Mouse (Mus musculus): ENCODE measurements at regions not wholly inside any gene's neighbourhood (a gene's known extent, or its start where the extent isn't known, plus 50 kb on each side); places are given as distances from the start of the nearest gene placed in this dataset.
A peak's percentile ranks its signal among the peaks of the same experiment; 100 is the strongest.

GRCm38 (mm10) chr11:112938035-112938434 lies 156.0 kb downstream of the Sox9 start:
- no peaks in the 10 kb centered on the region for H3K36me3 ChIP-seq (ENCODE audit: insufficient read depth, low read length)
- no peak overlapping the region for H3K4me3 ChIP-seq (replicated peaks; ENCODE audit: low read length)
- H3K4me1 ChIP-seq (replicated peaks; ENCODE audit: low read depth, low read length), result no peaks in the 10 kb centered on the region
- peaks cover 22% of the 10 kb centered on the region; the same call in 1 of the 2 replicates for H3K9me3 ChIP-seq (ENCODE audit: low read length)
- TF ChIP-seq CTCF (conservative IDR thresholded peaks at IDR 0.05; ENCODE audit: low read length) (no peak), NANOG (IDR thresholded peaks at IDR 0.05; ENCODE audit: borderline replicate concordance, low read length) (no peak)
- peaks cover 5% of the 10 kb centered on the region; the same call in 1 of the 2 replicates for H3K27me3 ChIP-seq (ENCODE audit: insufficient read depth, low read length)

- peaks cover 7% of the 10 kb centered on the region; the same call in 1 of the 2 replicates for H3K4me1 ChIP-seq (replicated peaks; ENCODE audit: low read depth, low read length)
- no peaks in the 10 kb centered on the region for H3K36me3 ChIP-seq (ENCODE audit: insufficient read depth, low read length)
- H3K9me3 ChIP-seq (ENCODE audit: low read length), result peaks cover 7% of the 10 kb centered on the region; the same call in 1 of the 2 replicates
- no peak for TF ChIP-seq NANOG (IDR thresholded peaks at IDR 0.05; ENCODE audit: borderline replicate concordance, low read length)
- no peak for TF ChIP-seq CTCF (conservative IDR thresholded peaks at IDR 0.05; ENCODE audit: low read length)
- TF ChIP-seq POU5F1 (IDR thresholded peaks at IDR 0.05; ENCODE audit: borderline replicate concordance, low read length), result no peak
- no peak overlapping the region for H3K4me3 ChIP-seq (replicated peaks; ENCODE audit: low read length)
- H3K27me3 ChIP-seq (ENCODE audit: insufficient read depth, low read length), result peaks cover 85% of the 10 kb centered on the region
Measured at GRCm38 (mm10) chr11:112951421-112951820, 169.4 kb downstream of the Sox9 start.

DNA sequence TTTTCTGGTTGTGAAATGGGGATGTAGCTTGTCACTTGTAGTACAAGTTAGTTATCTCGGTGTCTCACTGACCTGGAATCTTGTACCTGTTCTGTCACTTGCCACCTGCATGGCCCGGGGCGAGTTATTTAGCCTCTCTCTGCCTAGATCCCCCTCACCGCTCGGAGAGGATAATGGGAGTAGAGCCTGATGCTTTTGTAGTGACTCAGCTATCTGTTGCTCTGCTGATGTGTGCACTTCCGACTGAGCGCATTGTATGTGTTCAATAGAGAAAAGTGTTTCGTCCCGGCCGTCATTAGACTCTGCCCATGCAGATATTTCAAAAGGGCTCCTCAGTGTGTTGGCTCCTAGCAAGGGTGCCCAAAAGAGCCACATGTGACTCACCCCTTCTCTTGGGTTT lies 170.3 kb downstream of the Sox9 start:
- TF ChIP-seq NANOG (IDR thresholded peaks at IDR 0.05; ENCODE audit: borderline replicate concordance, low read length), result no peak
- Histone ChIP-seq H3K27me3 (ENCODE audit: insufficient read depth, low read length) (peaks cover 85% of the 10 kb centered on the region), H3K4me1 (replicated peaks; ENCODE audit: low read depth, low read length) (peaks cover 7% of the 10 kb centered on the region; the same call in 1 of the 2 replicates), H3K9me3 (ENCODE audit: low read length) (peaks cover 7% of the 10 kb centered on the region; the same call in 1 of the 2 replicates), H3K4me3 (replicated peaks; ENCODE audit: low read length) (no peak overlapping the region), H3K36me3 (ENCODE audit: insufficient read depth, low read length) (no peaks in the 10 kb centered on the region)

DNA sequence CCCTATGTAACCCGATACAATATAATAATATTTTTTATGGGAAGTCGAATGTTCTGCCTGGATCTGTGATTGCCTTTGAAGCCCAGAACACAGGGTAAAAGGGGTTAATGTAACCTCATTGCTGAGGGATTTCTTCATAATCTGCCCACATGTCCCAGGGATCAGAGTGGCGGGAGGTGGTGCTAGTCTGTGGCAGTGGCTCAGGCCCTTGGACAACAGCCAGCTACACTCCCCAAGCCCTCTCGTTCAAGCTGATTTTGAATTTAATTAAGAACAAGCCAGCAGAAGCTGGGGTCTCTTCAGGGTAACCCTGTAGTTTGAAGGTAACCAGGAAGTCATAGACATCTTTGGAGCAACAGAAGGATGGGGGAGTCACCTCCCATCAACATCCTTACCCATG lies 171.5 kb downstream of the Sox9 start:
- H3K36me3 ChIP-seq (ENCODE audit: insufficient read depth, low read length), result no peaks in the 10 kb centered on the region
- H3K4me3 ChIP-seq (replicated peaks; ENCODE audit: low read length), result no peak overlapping the region
- H3K4me1 ChIP-seq (replicated peaks; ENCODE audit: low read depth, low read length), result peaks cover 13% of the 10 kb centered on the region
- TF ChIP-seq CTCF (conservative IDR thresholded peaks at IDR 0.05; ENCODE audit: low read length), result no peak
- TF ChIP-seq POU5F1 (IDR thresholded peaks at IDR 0.05; ENCODE audit: borderline replicate concordance, low read length), result no peak
- no peak for TF ChIP-seq NANOG (IDR thresholded peaks at IDR 0.05; ENCODE audit: borderline replicate concordance, low read length)
- peaks cover 11% of the 10 kb centered on the region; the same call in 1 of the 2 replicates for H3K9me3 ChIP-seq (ENCODE audit: low read length)
- H3K27me3 ChIP-seq (ENCODE audit: insufficient read depth, low read length), result peaks cover 91% of the 10 kb centered on the region

GRCm38 (mm10) chr11:112956748-112957440 lies 174.9 kb downstream of the Sox9 start:
- peaks cover 34% of the 10 kb centered on the region for H3K4me1 ChIP-seq (replicated peaks; ENCODE audit: low read depth, low read length)
- H3K27me3 ChIP-seq (ENCODE audit: insufficient read depth, low read length), result peaks cover 90% of the 10 kb centered on the region
- H3K9me3 ChIP-seq (ENCODE audit: low read length), result peaks cover 12% of the 10 kb centered on the region; the same call in 1 of the 2 replicates
- H3K4me3 ChIP-seq (replicated peaks; ENCODE audit: low read length), result no peak overlapping the region
- no peaks in the 10 kb centered on the region for H3K36me3 ChIP-seq (ENCODE audit: insufficient read depth, low read length)
- TF ChIP-seq POU5F1 (IDR thresholded peaks at IDR 0.05; ENCODE audit: borderline replicate concordance, low read length), result no peak
- no peak for TF ChIP-seq CTCF (conservative IDR thresholded peaks at IDR 0.05; ENCODE audit: low read length)
- no peak for TF ChIP-seq NANOG (IDR thresholded peaks at IDR 0.05; ENCODE audit: borderline replicate concordance, low read length)

DNA sequence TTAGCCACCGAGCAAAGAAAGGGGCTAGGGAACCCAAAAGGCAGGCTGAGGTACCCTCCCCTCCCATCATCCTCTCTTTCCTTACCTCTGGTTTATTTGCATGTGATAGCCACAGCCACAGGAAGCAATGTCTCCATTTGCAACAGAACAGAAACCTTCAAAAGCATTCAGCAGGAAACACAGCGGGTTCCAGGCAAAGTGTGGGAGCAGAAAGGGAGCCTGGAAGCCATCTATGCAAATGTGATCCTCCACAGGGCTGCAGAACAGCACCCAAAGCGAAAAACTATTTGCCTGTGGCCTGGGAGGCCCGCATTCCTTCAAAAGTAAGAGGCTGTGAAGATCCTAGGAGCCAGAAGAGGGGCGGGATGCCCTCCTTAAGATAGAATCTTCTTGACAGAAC lies 177.6 kb downstream of the Sox9 start:
- Histone ChIP-seq H3K27me3 (ENCODE audit: insufficient read depth, low read length) (peaks cover 90% of the 10 kb centered on the region), H3K4me3 (replicated peaks; ENCODE audit: low read length) (no peak overlapping the region; the same call in 1 of the 2 replicates), H3K36me3 (ENCODE audit: insufficient read depth, low read length) (no peaks in the 10 kb centered on the region), H3K9me3 (ENCODE audit: low read length) (peaks cover 17% of the 10 kb centered on the region; the same call in 1 of the 2 replicates), H3K4me1 (replicated peaks; ENCODE audit: low read depth, low read length) (peaks cover 27% of the 10 kb centered on the region)
- peak; percentile 76 for TF ChIP-seq POU5F1 (IDR thresholded peaks at IDR 0.05; ENCODE audit: borderline replicate concordance, low read length)
- no peak for TF ChIP-seq CTCF (conservative IDR thresholded peaks at IDR 0.05; ENCODE audit: low read length)
- peak; percentile 95 for TF ChIP-seq NANOG (IDR thresholded peaks at IDR 0.05; ENCODE audit: borderline replicate concordance, low read length)

- Histone ChIP-seq H3K4me1 (replicated peaks; ENCODE audit: low read depth, low read length) (peaks cover 16% of the 10 kb centered on the region), H3K36me3 (ENCODE audit: insufficient read depth, low read length) (no peaks in the 10 kb centered on the region), H3K4me3 (replicated peaks; ENCODE audit: low read length) (no peak overlapping the region), H3K27me3 (ENCODE audit: insufficient read depth, low read length) (peaks cover 49% of the 10 kb centered on the region), H3K9me3 (ENCODE audit: low read length) (no peaks in the 10 kb centered on the region)
- TF ChIP-seq POU5F1 (IDR thresholded peaks at IDR 0.05; ENCODE audit: borderline replicate concordance, low read length), result no peak
- TF ChIP-seq NANOG (IDR thresholded peaks at IDR 0.05; ENCODE audit: borderline replicate concordance, low read length), result no peak
- no peak for TF ChIP-seq CTCF (conservative IDR thresholded peaks at IDR 0.05; ENCODE audit: low read length)
Measured at GRCm38 (mm10) chr11:112973286-112973685, 191.3 kb downstream of the Sox9 start.

DNA sequence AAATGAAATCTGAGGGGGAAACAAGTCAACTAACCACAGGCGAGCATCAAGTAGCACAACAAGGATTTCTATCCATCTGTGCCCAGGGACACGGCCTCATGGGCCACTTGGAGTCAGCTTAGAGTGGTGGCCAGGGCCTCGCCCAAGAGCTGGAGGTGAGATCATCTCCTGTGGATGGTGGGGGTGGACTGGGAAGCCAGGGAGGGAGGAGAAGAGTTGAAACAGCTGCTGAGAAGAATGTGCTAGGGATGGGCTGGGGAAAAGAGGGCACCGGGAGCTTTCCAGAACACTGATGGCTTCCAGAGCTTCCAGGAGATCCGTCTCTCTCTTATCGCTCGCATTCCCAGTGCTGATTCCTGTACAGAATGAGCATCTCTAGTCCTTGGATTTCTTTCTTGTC lies 192.9 kb downstream of the Sox9 start:
- H3K9me3 ChIP-seq (ENCODE audit: low read length), result no peaks in the 10 kb centered on the region
- no peak for TF ChIP-seq POU5F1 (IDR thresholded peaks at IDR 0.05; ENCODE audit: borderline replicate concordance, low read length)
- TF ChIP-seq NANOG (IDR thresholded peaks at IDR 0.05; ENCODE audit: borderline replicate concordance, low read length), result no peak
- no peak for TF ChIP-seq CTCF (conservative IDR thresholded peaks at IDR 0.05; ENCODE audit: low read length)
- H3K4me3 ChIP-seq (replicated peaks; ENCODE audit: low read length), result no peak overlapping the region
- H3K36me3 ChIP-seq (ENCODE audit: insufficient read depth, low read length), result no peaks in the 10 kb centered on the region
- peaks cover 51% of the 10 kb centered on the region for H3K27me3 ChIP-seq (ENCODE audit: insufficient read depth, low read length)
- H3K4me1 ChIP-seq (replicated peaks; ENCODE audit: low read depth, low read length), result peaks cover 21% of the 10 kb centered on the region
